Mouse (Mus musculus): Measurements from ENCODE around the gene Pdzrn4. TPM values are rescaled to one million over a fixed set of nuclear protein-coding genes. Genes with fewer than 3 reads are reported as not detected.

The Pdzrn4 gene
- total and polyA plus RNA-seq, 3 experiments: not detected

DNA sequence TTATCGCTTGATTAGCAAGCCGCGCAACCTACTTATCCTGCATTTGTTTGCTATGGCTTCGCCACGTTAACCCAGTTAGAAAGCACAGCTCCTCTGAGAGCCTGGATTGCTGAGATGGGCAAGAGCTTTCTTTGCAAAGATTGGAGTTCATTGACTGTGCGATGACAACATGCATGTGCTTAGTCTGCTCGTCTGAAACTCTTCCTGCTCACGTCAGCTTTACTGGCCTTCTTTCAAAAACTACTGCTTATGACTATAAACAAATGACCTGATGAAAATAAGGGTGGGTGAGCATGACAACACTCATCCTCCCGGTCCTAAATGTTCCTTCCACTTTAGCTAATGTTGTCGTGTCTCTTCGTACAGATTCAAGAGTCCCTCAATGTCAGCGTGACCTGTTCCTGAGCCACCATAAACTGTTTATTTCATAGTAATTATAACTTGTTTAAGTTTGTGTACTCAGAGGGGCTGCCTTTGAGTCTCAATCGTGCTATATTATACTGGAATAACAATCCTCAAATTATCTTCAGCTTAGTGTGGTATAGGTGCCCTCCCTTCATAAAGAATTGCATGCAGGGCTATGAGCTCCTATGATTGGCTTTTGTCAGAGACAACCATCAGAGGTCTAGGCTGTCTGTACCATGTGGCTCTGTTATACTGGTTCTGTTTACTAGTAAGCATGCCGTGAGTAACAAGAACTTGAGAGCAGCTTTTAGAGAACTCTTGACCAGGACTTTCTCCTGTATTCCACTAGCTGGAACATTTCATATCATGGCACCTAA lies 187.9 kb downstream of the Pdzrn4 start:
- DNase-seq (ENCODE audit: low read depth, low spot score): no peak
- H3K27me3 ChIP-seq (ENCODE audit: control insufficient read depth in 1 of 2, insufficient read depth in 2 of 2, low read length in 2 of 2): no peaks in the 10 kb centered on the region; a peak in 1 of 4 replicates
- TF ChIP-seq TBP (IDR thresholded peaks at IDR 0.05; ENCODE audit: low read depth, low read length) (no peak), POLR2A (IDR thresholded peaks at IDR 0.05; ENCODE audit: control insufficient read depth in 1 of 2, insufficient read depth in 1 of 2, low read depth in 1 of 2, low read length in 2 of 2, poor library complexity in 1 of 2) (no peak), MYB (IDR thresholded peaks at IDR 0.05; ENCODE audit: low read depth, low read length) (no peak), POLR2AphosphoS2 (IDR thresholded peaks at IDR 0.05; ENCODE audit: low read length) (no peak), MYC (IDR thresholded peaks at IDR 0.05; ENCODE audit: low read depth, low read length) (no peak), ELF1 (IDR thresholded peaks at IDR 0.05; ENCODE audit: low read depth, low read length) (no peak), BHLHE40 (IDR thresholded peaks at IDR 0.05; ENCODE audit: borderline replicate concordance, low read depth, low read length) (no peak), ZKSCAN1 (IDR thresholded peaks at IDR 0.05; ENCODE audit: low read depth, low read length) (no peak), KAT2A (conservative IDR thresholded peaks at IDR 0.05; ENCODE audit: low read depth, low read length) (no peak), RCOR1 (IDR thresholded peaks at IDR 0.05; ENCODE audit: low read depth, low read length) (no peak), JUND (IDR thresholded peaks at IDR 0.05; ENCODE audit: low read depth, low read length) (no peak), RAD21 (IDR thresholded peaks at IDR 0.05; ENCODE audit: low read depth, low read length) (no peak), MAZ (IDR thresholded peaks at IDR 0.05; ENCODE audit: low read depth, low read length) (no peak), ZC3H11A (IDR thresholded peaks at IDR 0.05; ENCODE audit: low read depth, low read length) (no peak), TAL1 (IDR thresholded peaks at IDR 0.05; ENCODE audit: low read length) (no peak), GABPA (IDR thresholded peaks at IDR 0.05; ENCODE audit: low read depth, low read length) (no peak), MEF2A (IDR thresholded peaks at IDR 0.05; ENCODE audit: extremely low read depth, insufficient replicate concordance, low read depth, low read length, poor library complexity, severe bottlenecking) (no peak), USF2 (IDR thresholded peaks at IDR 0.05; ENCODE audit: borderline replicate concordance in 1 of 2, insufficient read depth in 1 of 2, low read depth in 1 of 2, low read length in 2 of 2) (no peak), CTCF (IDR thresholded peaks at IDR 0.05 in 2 of 3, conservative IDR thresholded peaks at IDR 0.05 in 1 of 3; ENCODE audit: control insufficient read depth in 1 of 3, insufficient read depth in 1 of 3, low read depth in 2 of 3, low read length in 3 of 3, poor library complexity in 1 of 3, severe bottlenecking in 1 of 3) (no peak)
- no peaks in the 10 kb centered on the region for H3K36me3 ChIP-seq (ENCODE audit: control insufficient read depth in 1 of 2, insufficient read depth in 2 of 2, low read length in 2 of 2)
- H3K9ac ChIP-seq (ENCODE audit: control insufficient read depth, low read depth, low read length, poor library complexity, severe bottlenecking): no peak overlapping the region
- H3K4me3 ChIP-seq (ENCODE audit: control insufficient read depth in 1 of 2, insufficient read depth in 1 of 2, low read depth in 2 of 2, low read length in 2 of 2): no peak overlapping the region
- H3K27ac ChIP-seq (ENCODE audit: control insufficient read depth, low read depth, low read length): no peak overlapping the region
- H3K4me1 ChIP-seq (ENCODE audit: control insufficient read depth in 1 of 2, insufficient read depth in 2 of 2, low read length in 2 of 2): no peaks in the 10 kb centered on the region
- no peaks in the 10 kb centered on the region for H3K79me2 ChIP-seq (ENCODE audit: control insufficient read depth, insufficient read depth, low read length, poor library complexity)
- no peaks in the 10 kb centered on the region for H3K9me3 ChIP-seq (replicated peaks; ENCODE audit: insufficient read depth, low read length)

DNA sequence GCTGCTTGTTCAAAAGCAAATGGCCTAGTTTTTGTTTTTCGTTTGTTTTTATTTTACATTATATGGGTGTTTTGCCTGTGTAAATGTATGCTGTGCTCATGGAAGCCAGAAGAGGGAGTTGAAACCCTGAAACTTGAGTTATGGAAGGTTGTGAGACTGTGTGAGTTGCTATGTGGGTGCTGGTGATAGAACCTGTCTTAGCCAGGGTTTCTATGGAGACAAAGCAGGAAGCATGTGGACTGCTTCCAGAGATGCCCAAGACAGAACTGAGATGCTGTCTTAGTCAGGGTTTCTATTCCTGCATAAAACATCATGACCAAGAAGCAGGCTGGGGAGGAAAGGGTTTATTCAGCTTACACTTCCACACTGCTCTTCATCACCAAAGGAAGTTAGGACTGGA lies 190.8 kb downstream of the Pdzrn4 start:
- no peak for DNase-seq (ENCODE audit: low read depth, low spot score)
- no peaks in the 10 kb centered on the region for H3K9me3 ChIP-seq (replicated peaks; ENCODE audit: insufficient read depth, low read length)

More for the DNA sequence above, 190.8 kb downstream of the Pdzrn4 start:
- H3K79me2 ChIP-seq (ENCODE audit: control insufficient read depth, insufficient read depth, low read length, poor library complexity): no peaks in the 10 kb centered on the region
- no peak overlapping the region for H3K9ac ChIP-seq (ENCODE audit: control insufficient read depth, low read depth, low read length, poor library complexity, severe bottlenecking)
- no peak overlapping the region for H3K4me3 ChIP-seq (ENCODE audit: control insufficient read depth in 1 of 2, insufficient read depth in 1 of 2, low read depth in 2 of 2, low read length in 2 of 2)
- H3K27me3 ChIP-seq (ENCODE audit: control insufficient read depth in 1 of 2, insufficient read depth in 2 of 2, low read length in 2 of 2): no peaks in the 10 kb centered on the region; a peak in 1 of 4 replicates
- H3K36me3 ChIP-seq (ENCODE audit: control insufficient read depth in 1 of 2, insufficient read depth in 2 of 2, low read length in 2 of 2): no peaks in the 10 kb centered on the region
- H3K4me1 ChIP-seq (ENCODE audit: control insufficient read depth in 1 of 2, insufficient read depth in 2 of 2, low read length in 2 of 2): no peaks in the 10 kb centered on the region
- no peak overlapping the region for H3K27ac ChIP-seq (ENCODE audit: control insufficient read depth, low read depth, low read length)
- TF ChIP-seq MAX (IDR thresholded peaks at IDR 0.05; ENCODE audit: low read length): no peak
- TF ChIP-seq ZNF384 (IDR thresholded peaks at IDR 0.05; ENCODE audit: low read depth, low read length): no peak
- TF ChIP-seq SMC3 (IDR thresholded peaks at IDR 0.05; ENCODE audit: low read depth, low read length): no peak
- TF ChIP-seq NELFE (IDR thresholded peaks at IDR 0.05; ENCODE audit: low read depth, low read length): no peak
- no peak for TF ChIP-seq TBP (IDR thresholded peaks at IDR 0.05; ENCODE audit: low read depth, low read length)
- no peak for TF ChIP-seq ETS1 (IDR thresholded peaks at IDR 0.05; ENCODE audit: low read depth, low read length)
- TF ChIP-seq POLR2A (IDR thresholded peaks at IDR 0.05; ENCODE audit: control insufficient read depth in 1 of 2, insufficient read depth in 1 of 2, low read depth in 1 of 2, low read length in 2 of 2, poor library complexity in 1 of 2): no peak
- TF ChIP-seq USF2 (IDR thresholded peaks at IDR 0.05; ENCODE audit: borderline replicate concordance in 1 of 2, insufficient read depth in 1 of 2, low read depth in 1 of 2, low read length in 2 of 2): no peak
- no peak for TF ChIP-seq MXI1 (IDR thresholded peaks at IDR 0.05; ENCODE audit: low read depth, low read length)
- TF ChIP-seq KAT2A (conservative IDR thresholded peaks at IDR 0.05; ENCODE audit: low read depth, low read length): no peak
- no peak for TF ChIP-seq MYB (IDR thresholded peaks at IDR 0.05; ENCODE audit: low read depth, low read length)

Measured in MEL (cell line).